1 mouse cellular context compared by ENCODE assay signal in the genomic region with DNA sequence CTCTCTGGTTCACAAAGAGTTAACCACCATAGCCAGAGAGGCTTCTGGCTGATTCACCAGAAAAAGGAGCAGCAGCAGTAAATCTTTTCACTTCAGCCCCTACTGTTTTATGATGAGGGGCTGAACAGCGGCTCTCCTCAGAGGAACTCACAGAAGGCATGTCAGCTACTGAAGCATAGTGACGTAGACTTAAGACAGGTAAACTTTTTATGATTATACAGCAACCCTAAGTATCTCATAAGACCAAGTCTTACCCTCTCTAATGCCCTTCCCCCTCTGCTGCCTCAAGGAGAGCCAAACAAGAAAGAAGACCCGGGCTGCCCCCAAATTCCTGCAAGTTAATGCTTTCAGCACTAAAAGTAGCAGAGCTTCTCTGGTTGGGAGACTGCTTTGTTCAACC.
TF ChIP-seq lines count a peak whose summit lies in the region.

No protein-coding gene starts in this region.

TF ChIP-seq in CH12.LX, 34 proteins besides CTCF, POLR2A, EP300 and RAD21 (continued from another document):
- TF ChIP-seq MYC (IDR thresholded peaks at IDR 0.05; ENCODE audit: low read depth, low read length), result no peak
- no peak for TF ChIP-seq MAZ (IDR thresholded peaks at IDR 0.05; ENCODE audit: low read depth, low read length)
- no peak for TF ChIP-seq USF2 (conservative IDR thresholded peaks at IDR 0.05; ENCODE audit: low read depth, low read length)
